Mouse (Mus musculus) intestine, embryonic 16.5 days (tissue): ENCODE measurements around the gene Ncs1. TPM values are rescaled to one million over a fixed set of nuclear protein-coding genes. Genes with fewer than 3 reads are reported as not detected.

ENCODE experiments used
- ATAC-seq: fragments of 200-750 bp; cut with Nextera tagmentation; 2 replicates; pipeline ENCODE4 v1.8.0; 2017; ENCODE audit warnings: moderate TSS enrichment, moderate library complexity
- H3K27ac ChIP-seq: fragments of 300-500 bp; sonication (generic); 2 replicates; pipeline ENCODE4 v1.5.1; 2014; ENCODE audit warnings: mild to moderate bottlenecking, low read length
- H3K27me3 ChIP-seq: fragments of 300-500 bp; sonication (generic); replicated peaks from 2 replicates; pipeline ENCODE4 v1.6.1; 2014; ENCODE audit warnings: low read length, control low read depth, mixed read lengths; ENCODE audit not compliant: control insufficient read depth, insufficient read depth
- H3K36me3 ChIP-seq: fragments of 300-500 bp; sonication (generic); 2 replicates; pipeline ENCODE4 v1.6.1; 2014; ENCODE audit warnings: low read length, control low read depth; ENCODE audit not compliant: control insufficient read depth, insufficient read depth
- H3K4me1 ChIP-seq: fragments of 300-500 bp; sonication (generic); 2 replicates; pipeline ENCODE4 v1.6.1; 2014; ENCODE audit warnings: low read length, control low read depth, mixed read lengths; ENCODE audit not compliant: control insufficient read depth, insufficient read depth
- H3K4me2 ChIP-seq: fragments of 300-500 bp; sonication (generic); 2 replicates; pipeline ENCODE4 v1.6.1; 2014; ENCODE audit warnings: low read depth, low read length, control low read depth
- H3K4me3 ChIP-seq: fragments of 300-500 bp; sonication (generic); 2 replicates; pipeline ENCODE4 v1.5.1; 2014; ENCODE audit warnings: mild to moderate bottlenecking, low read length
- H3K9ac ChIP-seq: fragments of 300-500 bp; sonication (generic); 2 replicates; pipeline ENCODE4 v1.6.1; 2014; ENCODE audit warnings: low read depth, low read length
- H3K9me3 ChIP-seq: fragments of 300-500 bp; sonication (generic); 2 replicates; pipeline ENCODE4 v1.6.1; 2016; ENCODE audit warnings: low read length, control low read depth; ENCODE audit not compliant: control insufficient read depth
- WGBS: fragments of 180-500 bp; shearing (Covaris S2); extraction: QIAGEN DNeasy Blood & Tissue Kit; methylation state at CpG from one replicate; pipeline ENCODE4 v1.1.7; 2014; 5-methylcytosine and 5-hydroxymethylcytosine counted together
- polyA plus RNA-seq: library from polyadenylated mRNA; unstranded; fragments of >200 nt; fragmentation: Nextera tagmentation; extraction: Ambion mirVana; gene quantifications from 2 replicates; pipeline ENCODE4 v1.2.1, GENCODE M21; 2015

The Ncs1 gene
- polyA plus RNA-seq, 1 experiment from 2014 or later, result 18.7 TPM

GRCm38 (mm10) chr2:31319200-31319599, 73.6 kb downstream of the Ncs1 start:
- Histone ChIP-seq H3K4me2 (no peak overlapping the region), H3K9ac (no peak overlapping the region), H3K36me3 (no peaks in the 10 kb centered on the region), H3K4me1 (no peaks in the 10 kb centered on the region), H3K4me3 (no peak overlapping the region), H3K27ac (no peak overlapping the region), H3K27me3 (peaks cover 21% of the 10 kb centered on the region), H3K9me3 (no peaks in the 10 kb centered on the region)
- ATAC-seq, result no peak
- WGBS, result 77% methylated on average over 2 of the region's 2 CpGs

- no peak for ATAC-seq
- no peaks in the 10 kb centered on the region for H3K36me3 ChIP-seq
Measured at GRCm38 (mm10) chr2:31327186-31327585, 81.6 kb downstream of the Ncs1 start.

GRCm38 (mm10) chr2:31337706-31338330, 92.2 kb downstream of the Ncs1 start:
- no peaks in the 10 kb centered on the region for H3K9me3 ChIP-seq
- no peak overlapping the region for H3K4me3 ChIP-seq
- H3K27me3 ChIP-seq, result no peaks in the 10 kb centered on the region
- peak overlapping the region; percentile 89 for H3K27ac ChIP-seq
- peak overlapping the region; percentile 40; the same call in 1 of the 2 replicates for H3K9ac ChIP-seq
- peaks cover 26% of the 10 kb centered on the region for H3K4me1 ChIP-seq
- 0 out of 2 replicates have a peak overlapping the region, but pooled peaks have one; percentile 5 for H3K4me2 ChIP-seq
- peak; percentile 80 for ATAC-seq
- no peaks in the 10 kb centered on the region for H3K36me3 ChIP-seq
- WGBS, result 32% methylated on average over 12 of the region's 12 CpGs

More at GRCm38 (mm10) chr2:31327186-31327585, 81.6 kb downstream of the Ncs1 start:
- H3K9me3 ChIP-seq, result no peaks in the 10 kb centered on the region
- H3K27ac ChIP-seq, result no peak overlapping the region
- H3K27me3 ChIP-seq, result no peaks in the 10 kb centered on the region
- H3K4me2 ChIP-seq, result no peak overlapping the region
- no peaks in the 10 kb centered on the region for H3K4me1 ChIP-seq
- H3K9ac ChIP-seq, result no peak overlapping the region
- H3K4me3 ChIP-seq, result no peak overlapping the region
- WGBS, result 56% methylated on average over 10 of the region's 10 CpGs

DNA sequence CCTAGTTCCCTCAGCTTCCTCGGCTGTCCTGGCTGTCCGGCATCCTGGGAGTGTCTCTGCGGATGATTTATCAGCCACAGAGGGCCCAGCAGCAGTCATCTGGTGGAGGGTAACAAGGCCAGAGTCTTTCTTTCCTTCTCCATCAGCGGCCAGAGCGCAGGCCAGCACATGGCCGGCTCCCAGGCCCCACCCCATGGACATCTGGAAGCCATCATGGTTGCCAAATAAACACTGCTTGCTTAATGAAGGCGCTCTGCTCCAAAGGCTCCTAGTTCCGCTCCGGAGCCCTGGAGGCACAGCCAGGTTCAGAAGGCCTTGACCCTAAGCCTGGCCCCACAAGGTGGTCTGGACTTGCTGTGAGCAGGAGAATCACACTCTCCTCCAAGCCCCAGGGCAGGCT, 94.2 kb downstream of the Ncs1 start:
- H3K9ac ChIP-seq, result no peak overlapping the region
- H3K4me3 ChIP-seq, result no peak overlapping the region
- peaks cover 26% of the 10 kb centered on the region for H3K4me1 ChIP-seq
- 37% methylated on average over 9 of the region's 9 CpGs for WGBS
- peak; percentile 61 for ATAC-seq
- H3K27me3 ChIP-seq, result no peaks in the 10 kb centered on the region
- 0 out of 2 replicates have a peak overlapping the region, but pooled peaks have one; percentile 54 for H3K27ac ChIP-seq
- H3K36me3 ChIP-seq, result no peaks in the 10 kb centered on the region
- H3K4me2 ChIP-seq, result no peak overlapping the region
- H3K9me3 ChIP-seq, result no peaks in the 10 kb centered on the region

DNA sequence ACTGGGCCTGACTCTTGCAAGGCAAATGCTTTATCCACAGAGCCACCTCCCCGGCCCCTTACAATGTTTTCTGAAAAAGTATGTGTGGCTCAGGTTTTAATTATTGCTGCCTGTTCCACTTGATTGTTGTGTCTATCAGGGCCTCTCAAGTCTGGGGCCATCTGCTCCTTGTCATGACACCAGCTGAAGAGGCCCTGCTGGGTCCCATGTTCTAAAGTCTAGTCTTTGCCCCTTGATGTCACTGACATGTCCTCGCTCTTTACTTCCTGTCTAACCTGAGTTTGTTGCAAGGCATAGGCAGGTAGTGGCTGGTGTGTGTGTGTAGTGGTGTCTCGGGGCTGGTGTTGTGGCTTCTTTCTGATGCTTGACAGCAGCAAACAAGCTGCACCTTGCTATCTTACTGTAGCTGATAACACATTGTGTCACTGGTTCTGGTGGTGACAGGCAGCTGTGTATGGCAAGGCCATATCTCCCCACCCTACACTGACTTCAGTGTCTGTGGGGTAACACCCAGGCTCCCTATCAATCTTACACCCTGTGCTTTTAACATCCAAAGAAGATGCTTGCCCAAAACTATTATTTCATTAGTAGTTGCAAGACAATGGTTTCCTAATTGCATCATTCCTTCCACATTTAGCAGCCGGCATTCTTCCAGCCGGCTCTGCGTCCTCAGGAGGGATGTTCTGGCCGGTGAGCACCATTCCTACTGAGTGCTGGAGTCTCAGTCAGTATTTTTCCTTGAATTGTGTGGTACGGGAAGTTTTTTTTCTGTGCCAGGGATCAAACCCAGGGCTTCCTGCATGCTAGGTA, 96.3 kb downstream of the Ncs1 start:
- Histone ChIP-seq H3K4me3 (no peak overlapping the region), H3K27ac (no peak overlapping the region), H3K36me3 (no peaks in the 10 kb centered on the region), H3K27me3 (no peaks in the 10 kb centered on the region), H3K9me3 (no peaks in the 10 kb centered on the region), H3K4me1 (peaks cover 24% of the 10 kb centered on the region), H3K9ac (no peak overlapping the region), H3K4me2 (no peak overlapping the region)
- 64% methylated on average over 8 of the region's 8 CpGs for WGBS
- ATAC-seq, result no peak

Other genes starting within 250 kb of the Ncs1 start
- gene Fnbp1, start 103.8 kb upstream of the Ncs1 start, polyA plus RNA-seq, result 19.0 and 21.1 TPM in 2 replicates
- 30.4 and 32.5 TPM in 2 replicates for gene Gpr107, start 93.5 kb upstream of the Ncs1 start, polyA plus RNA-seq
- 4.1 and 4.7 TPM in 2 replicates for gene Hmcn2, start 68.6 kb downstream of the Ncs1 start, polyA plus RNA-seq
- gene Ass1, start 224.4 kb downstream of the Ncs1 start, polyA plus RNA-seq, result 374 and 535 TPM in 2 replicates